8 mouse cellular contexts compared by ENCODE assay signal in genomic region chr5:138116255-138117198, GRCm38 (mm10). TPM values are rescaled to one million over a fixed set of nuclear protein-coding genes. Genes with fewer than 3 reads are reported as not detected.
DNase-seq lines count a peak whose midpoint lies in the region; ATAC-seq and TF ChIP-seq lines count a peak whose summit lies in the region.

Gene Zscan21, plus strand, starts transcription at chr5:138116903.

- no peaks in the 10 kb centered on the region for H3K27me3 ChIP-seq in ES-Bruce4 (ENCODE audit: control insufficient read depth, insufficient read depth, low read length, poor library complexity, severe bottlenecking)
- no peaks in the 10 kb centered on the region for H3K27me3 ChIP-seq in forebrain, embryonic 13.5 days
- H3K27me3 ChIP-seq in liver, postnatal 0 days (ENCODE audit: insufficient read depth, low read length) = no peaks in the 10 kb centered on the region
- no peaks in the 10 kb centered on the region for H3K27me3 ChIP-seq in neural tube, embryonic 14.5 days (ENCODE audit: control insufficient read depth, insufficient read depth, low read length)

- peaks cover 9% of the 10 kb centered on the region for H3K36me3 ChIP-seq in ES-Bruce4 (ENCODE audit: control insufficient read depth, insufficient read depth, low read length, poor library complexity, severe bottlenecking)
- peaks cover 24% of the 10 kb centered on the region for H3K36me3 ChIP-seq in forebrain, embryonic 13.5 days (ENCODE audit: poor library complexity, severe bottlenecking)
- H3K36me3 ChIP-seq in liver, postnatal 0 days (replicated peaks; ENCODE audit: insufficient read depth, low read length) = peaks cover 5% of the 10 kb centered on the region; the same call in 1 of the 2 replicates
- peaks cover 3% of the 10 kb centered on the region for H3K36me3 ChIP-seq in neural tube, embryonic 14.5 days (ENCODE audit: control insufficient read depth, insufficient read depth, low read length)

- peaks cover 4% of the 10 kb centered on the region; the same call in 1 of the 2 replicates for H3K9me3 ChIP-seq in ES-Bruce4 (replicated peaks; ENCODE audit: control insufficient read depth, insufficient read depth, low read length, poor library complexity, severe bottlenecking)
- no peaks in the 10 kb centered on the region for H3K9me3 ChIP-seq in forebrain, embryonic 13.5 days (replicated peaks)
- no peaks in the 10 kb centered on the region for H3K9me3 ChIP-seq in liver, postnatal 0 days (ENCODE audit: low read length)
- H3K9me3 ChIP-seq in neural tube, embryonic 14.5 days (ENCODE audit: control insufficient read depth, low read length) = no peaks in the 10 kb centered on the region

- peak; percentile 94 for TF ChIP-seq POLR2A in ES-Bruce4 (IDR thresholded peaks at IDR 0.05; ENCODE audit: insufficient read depth, low read length)

- 7% methylated on average over 38 of the region's 38 CpGs for WGBS in forebrain, embryonic 13.5 days
- WGBS in large intestine, adult 2 months = 6% methylated on average over 38 of the region's 38 CpGs
- 7% methylated on average over 38 of the region's 38 CpGs for WGBS in liver, postnatal 0 days (ENCODE audit: insufficient replicate concordance)
- WGBS in neural tube, embryonic 14.5 days = 7% methylated on average over 38 of the region's 38 CpGs

- no peaks in the 10 kb centered on the region for H3K4me1 ChIP-seq in ES-Bruce4 (ENCODE audit: control insufficient read depth, insufficient read depth, low read length)
- peaks cover 19% of the 10 kb centered on the region for H3K4me1 ChIP-seq in forebrain, embryonic 13.5 days
- H3K4me1 ChIP-seq in liver, postnatal 0 days (ENCODE audit: insufficient read depth) = peaks cover 18% of the 10 kb centered on the region
- H3K4me1 ChIP-seq in neural tube, embryonic 14.5 days (ENCODE audit: control insufficient read depth, insufficient read depth, low read length) = peaks cover 9% of the 10 kb centered on the region

- TF ChIP-seq CTCF in ES-Bruce4 (IDR thresholded peaks at IDR 0.05; ENCODE audit: low read depth, low read length) = no peak
- peak; percentile 17; the same call in 1 of the 2 replicates for TF ChIP-seq CTCF in liver, postnatal 0 days (IDR thresholded peaks at IDR 0.05; ENCODE audit: low read depth)

- peak within 1 kb of the TSS; percentile 66 for H3K9ac ChIP-seq in ES-Bruce4 (ENCODE audit: low read depth, poor library complexity, severe bottlenecking)
- peak within 1 kb of the TSS; percentile 83 for H3K9ac ChIP-seq in forebrain, embryonic 13.5 days
- H3K9ac ChIP-seq in liver, postnatal 0 days (replicated peaks) = peak within 1 kb of the TSS; percentile 79
- peak within 1 kb of the TSS; percentile 78 for H3K9ac ChIP-seq in neural tube, embryonic 14.5 days (replicated peaks; ENCODE audit: low read depth, low read length)

- peak within 1 kb of the TSS; percentile 77 for H3K4me3 ChIP-seq in ES-Bruce4 (ENCODE audit: low read depth, low read length)
- H3K4me3 ChIP-seq in forebrain, embryonic 13.5 days = peak within 1 kb of the TSS; percentile 75
- H3K4me3 ChIP-seq in liver, postnatal 0 days (ENCODE audit: low read depth, low read length) = peak within 1 kb of the TSS; percentile 72
- H3K4me3 ChIP-seq in neural tube, embryonic 14.5 days (ENCODE audit: low read depth, low read length) = peak within 1 kb of the TSS; percentile 59

- intact Hi-C loops in heart, postnatal 10 days (cut with DNase I) = loop anchor here (1.0 to 2.0 kb wide), 2 partner anchors 32 to 39 kb away; partner anchors contain the start of genes Zfp113 and Zkscan1

- peak; percentile 93 to 95 for DNase-seq in heart, postnatal 10 days
- DNase-seq in large intestine, adult 2 months (ENCODE audit: low read depth, low spot score) = peak; percentile 70
- DNase-seq in liver, postnatal 0 days = peak; percentile 93
- peak; percentile 93 for DNase-seq in testis, postnatal 10 days (ENCODE audit: low spot score)

- peak; percentile 96 for ATAC-seq in cerebellum, adult (ENCODE audit: insufficient number of reproducible peaks, low FRiP score, low TSS enrichment)
- ATAC-seq in forebrain, embryonic 13.5 days = peak; percentile 98
- peak; percentile 99 for ATAC-seq in liver, postnatal 0 days
- ATAC-seq in neural tube, embryonic 14.5 days (ENCODE audit: low read depth) = peak; percentile 97

- H3K4me2 ChIP-seq in forebrain, embryonic 13.5 days = peak within 1 kb of the TSS; percentile 72
- H3K4me2 ChIP-seq in liver, postnatal 0 days (ENCODE audit: low read depth, low read length) = peak within 1 kb of the TSS; percentile 67
- H3K4me2 ChIP-seq in neural tube, embryonic 14.5 days (ENCODE audit: low read depth, low read length) = peak within 1 kb of the TSS; percentile 76

- peak within 1 kb of the TSS; percentile 82 for H3K27ac ChIP-seq in ES-Bruce4 (ENCODE audit: insufficient read depth, low read length)
- H3K27ac ChIP-seq in forebrain, embryonic 13.5 days = peak within 1 kb of the TSS; percentile 95
- H3K27ac ChIP-seq in liver, postnatal 0 days (ENCODE audit: low read depth) = peak within 1 kb of the TSS; percentile 92
- H3K27ac ChIP-seq in neural tube, embryonic 14.5 days (ENCODE audit: low read depth, low read length) = peak within 1 kb of the TSS; percentile 96

- peak; percentile 31; the same call in 1 of the 2 replicates for TF ChIP-seq EP300 in ES-Bruce4 (IDR thresholded peaks at IDR 0.05; ENCODE audit: insufficient read depth, low read depth, low read length)
- TF ChIP-seq EP300 in liver, postnatal 0 days (IDR thresholded peaks at IDR 0.05; ENCODE audit: low read depth) = peak; percentile 17; the same call in 1 of the 2 replicates

RNA-seq across cellular contexts. Expression of gene Zscan21, which starts in this region (rescaled TPM):
- 27.3 and 29.2 TPM in 2 replicates for polyA plus RNA-seq in ES-Bruce4 (2011; ENCODE audit: insufficient read depth, insufficient read length, low read depth, missing spikeins)
- 111 and 123 TPM in 2 replicates for polyA plus RNA-seq in forebrain, embryonic 13.5 days (2015; fragmentation: Nextera tagmentation; extraction: Ambion mirVana)
- total RNA-seq in heart, postnatal 10 days (2021) = 10 to 100 TPM; 14.5 to 18.2 TPM
- polyA plus RNA-seq in large intestine, adult 2 months (2012; rRNA removed) = 7.2 and 7.5 TPM in 2 replicates
- 10.3 and 12.3 TPM in 2 replicates for polyA plus RNA-seq in liver, postnatal 0 days (2015; fragmentation: Nextera tagmentation; extraction: Ambion mirVana)
- polyA plus RNA-seq in neural tube, embryonic 14.5 days (2014; fragmentation: Nextera tagmentation; extraction: Ambion mirVana) = 90.9 and 98.7 TPM in 2 replicates

Comparison
In these comparisons a context has a peak if more than half of its experiments do, and no peak if none do; other contexts are left out.
1. Peak in every context shown above with its lines: DNase-seq, ATAC-seq, H3K4me3 ChIP-seq and H3K27ac ChIP-seq.